Mouse (Mus musculus) cerebellum, adult 18-20 months (tissue): ENCODE measurements around the gene Prl2c3.
"Not testable (repeated sequence)": the region's sequence is repeated elsewhere in the genome, so short reads cannot be mapped to it uniquely, and the experiment has no call there.

Source experiments
- DNase-seq, 2 experiments: peaks; one replicate each; pipeline ENCODE4 v3.0.0; 2021

The Prl2c3 gene

GRCm38 (mm10) chr13:12799979-12800378 is at the start of gene Prl2c3:
Gene Prl2c3 (minus strand): TSS chr13:12800079.
- not testable (repeated sequence) for DNase-seq

GRCm38 (mm10) chr13:12848254-12848653 is 48.4 kb upstream of the Prl2c3 start:
- not testable (repeated sequence) for DNase-seq

GRCm38 (mm10) chr13:12844701-12845100 is 44.8 kb upstream of the Prl2c3 start:
- DNase-seq: not testable (repeated sequence)

GRCm38 (mm10) chr13:12837546-12837945 is 37.7 kb upstream of the Prl2c3 start:
- not testable (repeated sequence) for DNase-seq

- no peak for DNase-seq
Observed at GRCm38 (mm10) chr13:12831769-12832168, 31.9 kb upstream of the Prl2c3 start.

- no peak for DNase-seq
Observed at GRCm38 (mm10) chr13:12829031-12829430, 29.2 kb upstream of the Prl2c3 start.

- not testable (repeated sequence) for DNase-seq
Observed at GRCm38 (mm10) chr13:12824500-12825176, 24.8 kb upstream of the Prl2c3 start.

GRCm38 (mm10) chr13:12813734-12814424 is 14.0 kb upstream of the Prl2c3 start:
- DNase-seq: not testable (repeated sequence)

GRCm38 (mm10) chr13:12809591-12809990 is 9.7 kb upstream of the Prl2c3 start:
- no peak for DNase-seq

GRCm38 (mm10) chr13:12808793-12809512 is 9.1 kb upstream of the Prl2c3 start:
- DNase-seq: not testable (repeated sequence)

- DNase-seq: not testable (repeated sequence)
Observed at GRCm38 (mm10) chr13:12806496-12806895, 6.6 kb upstream of the Prl2c3 start.

- DNase-seq: not testable (repeated sequence)
Observed at GRCm38 (mm10) chr13:12769442-12770091, 30.3 kb downstream of the Prl2c3 start.
